Mouse (Mus musculus) brain, embryonic 14.5 days (tissue): ENCODE data around the gene Ptrhd1. TPM values are rescaled to one million over a fixed set of nuclear protein-coding genes. Genes with fewer than 3 reads are reported as not detected.
"Not testable (repeated sequence)": the region's sequence is repeated elsewhere in the genome, so short reads cannot be mapped to it uniquely, and the experiment has no call there.

Experiments
- DNase-seq: peaks from one replicate; pipeline ENCODE4 v3.0.0-alpha.2; 2011; ENCODE audit warnings: low read depth
- CTCF ChIP-seq: fragments of 200-500 bp; IDR thresholded peaks from 2 replicates; pipeline ENCODE4 v1.5.1; 2012; ENCODE audit warnings: inconsistent platforms, mild to moderate bottlenecking, moderate library complexity, borderline replicate concordance; ENCODE audit not compliant: insufficient read depth, insufficient read length; ENCODE audit errors: extremely low read depth
- POLR2A ChIP-seq: fragments of 200-500 bp; IDR thresholded peaks from 2 replicates; pipeline ENCODE4 v1.6.1; 2012; ENCODE audit warnings: mild to moderate bottlenecking, inconsistent platforms, borderline replicate concordance; ENCODE audit not compliant: poor library complexity, insufficient read depth, insufficient read length, severe bottlenecking; ENCODE audit errors: extremely low read depth
- polyA plus RNA-seq: library from polyadenylated mRNA; depleted of rRNA; stranded (reverse); fragments of >200 nt; gene quantifications from 2 replicates; pipeline ENCODE4 v1.2.3, GENCODE M21; 2012

Gene Ptrhd1
- polyA plus RNA-seq, 1 experiment = 4.9 TPM

GRCm38 (mm10) chr12:4208405-4209133 lies 25.3 kb upstream of the Ptrhd1 start:
- DNase-seq = peak; percentile 62
- TF ChIP-seq POLR2A (no peak), CTCF (peak; percentile 68; the same call in 1 of the 2 replicates)

- TF ChIP-seq CTCF = no peak
- TF ChIP-seq POLR2A = no peak
- DNase-seq = no peak
These were observed 24.6 kb upstream of the Ptrhd1 start for GRCm38 (mm10) chr12:4209196-4209595.

- TF ChIP-seq POLR2A = no peak
- no peak for TF ChIP-seq CTCF
- DNase-seq = no peak
These were observed 22.7 kb upstream of the Ptrhd1 start for GRCm38 (mm10) chr12:4211174-4211573.

- DNase-seq = no peak
- TF ChIP-seq POLR2A (no peak), CTCF (no peak)
These were observed 20.9 kb upstream of the Ptrhd1 start for GRCm38 (mm10) chr12:4212908-4213307.

GRCm38 (mm10) chr12:4230156-4230555 lies 3.7 kb upstream of the Ptrhd1 start:
- no peak for DNase-seq
- no peak for TF ChIP-seq POLR2A
- no peak for TF ChIP-seq CTCF

GRCm38 (mm10) chr12:4232777-4233176 lies 1.1 kb upstream of the Ptrhd1 start:
- TF ChIP-seq CTCF = no peak
- no peak for TF ChIP-seq POLR2A
- no peak for DNase-seq

GRCm38 (mm10) chr12:4237481-4237880 lies 3.7 kb downstream of the Ptrhd1 start:
- TF ChIP-seq CTCF = no peak
- TF ChIP-seq POLR2A = no peak
- no peak for DNase-seq

GRCm38 (mm10) chr12:4240281-4240680 lies 6.5 kb downstream of the Ptrhd1 start:
- not testable (repeated sequence) for DNase-seq

- TF ChIP-seq POLR2A = no peak
- no peak for TF ChIP-seq CTCF
- DNase-seq = no peak
These were observed 10.0 kb downstream of the Ptrhd1 start for GRCm38 (mm10) chr12:4243805-4244204.

GRCm38 (mm10) chr12:4245742-4246141 lies 11.9 kb downstream of the Ptrhd1 start:
- TF ChIP-seq CTCF (no peak), POLR2A (no peak)
- DNase-seq = no peak

- TF ChIP-seq POLR2A = no peak
- no peak for TF ChIP-seq CTCF
- DNase-seq = no peak
These were observed 16.0 kb downstream of the Ptrhd1 start for GRCm38 (mm10) chr12:4249786-4250185.

- TF ChIP-seq CTCF (no peak), POLR2A (no peak)
- DNase-seq = no peak
These were observed 19.2 kb downstream of the Ptrhd1 start for GRCm38 (mm10) chr12:4252742-4253655.

GRCm38 (mm10) chr12:4267765-4268164 lies 33.9 kb downstream of the Ptrhd1 start:
- no peak for DNase-seq
- TF ChIP-seq CTCF (no peak), POLR2A (no peak)
